24 mouse cellular contexts compared by ENCODE assay signal in the genomic region with DNA sequence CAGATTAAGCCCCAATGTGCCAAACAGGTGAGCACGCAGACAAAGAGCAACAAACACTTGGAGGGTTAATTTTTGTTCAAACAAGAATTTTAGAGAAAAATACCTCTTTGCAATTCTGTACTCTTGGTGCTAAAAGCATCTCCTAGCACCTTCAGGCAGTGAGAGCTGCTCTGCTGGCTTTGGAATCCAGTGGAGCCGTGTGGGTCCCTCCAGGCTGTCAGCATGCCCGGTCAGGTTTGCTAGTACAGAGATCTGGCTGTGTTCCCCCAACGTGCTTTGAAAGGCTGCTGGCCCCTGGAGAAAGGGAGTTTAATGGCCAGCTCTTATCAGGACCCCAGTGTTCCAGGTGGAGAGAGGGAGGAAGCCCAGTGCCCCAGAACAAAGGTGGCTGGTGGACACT.
"Had no signal": no experiment of that assay in that cellular context is flagged by ENCODE, and none has a peak within 500 bp of the region (broad histone marks: within the 10 kb centered on the region; RNA-seq: fewer than 3 reads in every experiment).

No protein-coding gene starts in this region.

- ATAC-seq: liver, embryonic 12.5 days had no signal

- H3K9me3 ChIP-seq: limb, embryonic 13.5 days; liver, embryonic 12.5 days; liver, embryonic 15.5 days; lung, embryonic 15.5 days; megakaryocyte, embryonic 14.5 days; midbrain, embryonic 10.5 days; neural tube, embryonic 12.5 days; neural tube, embryonic 15.5 days had no signal

- H3K27ac ChIP-seq: kidney, postnatal 0 days; left cerebral cortex, adult 2 months; liver, embryonic 12.5 days; liver, embryonic 15.5 days; lung, embryonic 15.5 days; neural tube, embryonic 12.5 days; neural tube, embryonic 15.5 days; stomach, postnatal 0 days had no signal

- H3K27me3 ChIP-seq: limb, embryonic 13.5 days; liver, embryonic 12.5 days; liver, embryonic 15.5 days; lung, embryonic 15.5 days; megakaryocyte, embryonic 14.5 days; neural tube, embryonic 12.5 days; neural tube, embryonic 15.5 days had no signal

- H3K4me1 ChIP-seq: lung, embryonic 15.5 days; neural tube, embryonic 15.5 days had no signal

- DNase-seq: kidney, postnatal 25 days; layer of hippocampus, postnatal 36 days; liver; lung, adult 18-20 months; lung, postnatal 10 days; lung, postnatal 36 days; midbrain, embryonic 14.5 days; right cerebral cortex, adult 18-20 months; right cerebral cortex, postnatal 14 days; right cerebral cortex, postnatal 4 days; thymus, adult 2 months; thymus, postnatal 14 days; thymus, postnatal 4 days had no signal

- H3K9ac ChIP-seq: limb, embryonic 13.5 days; liver, embryonic 12.5 days; liver, embryonic 15.5 days; lung, embryonic 15.5 days; neural tube, embryonic 12.5 days; neural tube, embryonic 15.5 days had no signal

- H3K36me3 ChIP-seq: limb, embryonic 13.5 days; lung, embryonic 15.5 days had no signal

- H3K4me2 ChIP-seq: limb, embryonic 13.5 days; liver, embryonic 12.5 days; liver, embryonic 15.5 days; lung, embryonic 15.5 days; neural tube, embryonic 12.5 days; neural tube, embryonic 15.5 days had no signal

- H3K4me3 ChIP-seq: left cerebral cortex, adult 2 months; limb, embryonic 13.5 days; liver, embryonic 12.5 days; liver, embryonic 15.5 days; lung, embryonic 15.5 days; megakaryocyte, embryonic 14.5 days; midbrain, embryonic 10.5 days; neural tube, embryonic 12.5 days; neural tube, embryonic 15.5 days had no signal
